Mouse (Mus musculus): ENCODE results near the gene Rbm20. TPM values are rescaled to one million over a fixed set of nuclear protein-coding genes. Genes with fewer than 3 reads are reported as not detected.

Gene Rbm20
- polyA plus RNA-seq, 1 experiment: 6.5 TPM

DNA sequence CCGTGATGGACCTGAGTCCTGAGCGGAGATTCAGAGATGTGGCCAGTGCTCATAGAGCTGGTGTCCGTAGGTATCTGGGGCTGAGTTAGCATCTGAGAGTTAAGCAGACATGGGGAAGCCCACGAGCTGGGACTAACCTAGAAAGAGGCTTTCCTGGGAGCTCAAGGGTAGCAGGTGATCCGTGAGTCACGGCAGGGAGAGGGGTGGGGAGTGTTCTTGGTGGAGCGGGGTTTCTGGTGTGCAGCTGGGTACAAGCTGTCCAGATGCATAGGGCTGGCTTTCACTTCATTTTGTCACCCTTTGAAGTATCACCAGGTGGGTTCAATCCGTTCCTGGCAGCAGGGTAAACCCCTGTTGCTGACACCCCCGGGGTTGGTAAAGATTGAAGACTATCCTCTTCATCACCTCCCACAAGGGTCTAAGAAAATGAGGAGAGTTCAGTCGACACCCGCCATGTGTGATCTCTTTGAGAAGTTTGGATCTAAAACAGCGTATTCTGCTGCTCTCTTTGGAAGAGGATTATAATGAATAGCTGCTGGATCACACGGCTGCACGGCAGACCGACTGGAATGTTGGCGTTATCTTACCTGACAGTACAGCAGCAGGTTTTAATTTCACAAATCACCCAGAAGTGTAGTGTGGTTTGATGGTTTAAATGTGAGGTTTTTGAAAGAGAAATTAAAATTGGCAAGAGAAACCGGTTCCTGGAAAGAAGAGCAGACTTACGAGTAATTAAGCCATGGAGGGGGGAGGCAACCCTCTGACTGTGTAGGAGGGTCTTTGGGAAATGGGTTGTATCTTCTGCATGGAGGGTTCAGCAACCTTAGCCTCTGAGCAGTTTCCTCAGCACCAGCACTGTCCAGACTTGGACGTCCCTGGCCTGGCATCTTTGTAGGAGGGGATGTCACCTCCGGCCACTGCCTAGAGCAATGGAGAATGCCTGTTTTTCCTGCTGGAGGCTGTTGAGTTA is 114.9 kb downstream of the Rbm20 start:
- H3K9me3 ChIP-seq (replicated peaks; ENCODE audit: control insufficient read depth, insufficient read depth, low read length, poor library complexity, severe bottlenecking): no peaks in the 10 kb centered on the region
- no peaks in the 10 kb centered on the region for H3K36me3 ChIP-seq (ENCODE audit: control insufficient read depth, insufficient read depth, low read length, poor library complexity, severe bottlenecking)
- no peak overlapping the region for H3K27ac ChIP-seq (ENCODE audit: insufficient read depth, low read length)

DNA sequence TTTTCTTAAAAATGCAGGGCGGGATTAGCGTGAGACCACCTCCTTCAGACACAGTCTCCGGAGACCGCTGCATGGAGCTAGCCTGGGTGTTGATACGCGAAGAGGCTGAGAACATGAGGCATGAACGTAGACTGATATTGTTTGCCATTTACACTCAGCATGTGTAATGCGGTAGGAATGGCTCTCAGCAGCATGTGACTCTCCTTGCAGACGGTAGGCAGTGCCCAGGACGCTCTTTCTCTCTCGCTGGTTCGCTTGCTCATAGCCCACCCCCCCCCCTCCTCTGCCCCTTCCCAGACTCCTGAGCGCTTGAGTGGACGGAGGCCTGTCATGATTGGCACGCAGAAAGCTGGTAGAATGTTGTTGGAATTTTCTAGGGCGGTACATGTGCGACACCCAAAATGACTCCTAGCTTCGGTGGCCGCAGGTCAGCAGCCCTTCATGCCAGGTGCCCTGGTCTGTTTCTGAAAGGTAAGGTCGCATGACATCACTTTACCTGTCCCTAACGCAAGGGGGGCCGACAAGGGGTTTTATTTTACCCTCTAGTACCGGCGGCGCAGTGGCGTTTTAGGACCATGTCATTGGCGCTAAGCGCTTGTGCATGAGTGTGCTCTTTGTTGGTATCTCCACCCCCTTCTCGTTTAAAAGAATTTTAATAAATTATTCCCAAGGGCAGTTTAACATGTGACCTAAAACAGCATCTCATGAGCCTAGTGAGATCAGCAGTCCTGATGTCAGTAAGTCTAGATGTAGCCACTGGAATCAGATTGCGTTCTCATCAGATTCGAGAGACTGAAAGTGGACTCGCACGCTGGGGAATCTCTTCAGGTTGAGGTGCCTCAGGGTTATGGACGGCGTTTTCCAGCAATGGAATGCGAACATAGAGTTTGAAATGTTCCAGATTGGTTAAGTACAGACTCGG is 116.1 kb downstream of the Rbm20 start:
- Histone ChIP-seq H3K36me3 (ENCODE audit: control insufficient read depth, insufficient read depth, low read length, poor library complexity, severe bottlenecking) (no peaks in the 10 kb centered on the region), H3K9me3 (replicated peaks; ENCODE audit: control insufficient read depth, insufficient read depth, low read length, poor library complexity, severe bottlenecking) (no peaks in the 10 kb centered on the region), H3K27me3 (ENCODE audit: control insufficient read depth, insufficient read depth, low read length, poor library complexity, severe bottlenecking) (no peaks in the 10 kb centered on the region), H3K4me1 (ENCODE audit: control insufficient read depth, insufficient read depth, low read length) (no peaks in the 10 kb centered on the region), H3K9ac (ENCODE audit: low read depth, poor library complexity, severe bottlenecking) (no peak overlapping the region), H3K27ac (ENCODE audit: insufficient read depth, low read length) (no peak overlapping the region), H3K4me3 (ENCODE audit: low read depth, low read length) (no peak overlapping the region)
- TF ChIP-seq POLR2A (IDR thresholded peaks at IDR 0.05; ENCODE audit: insufficient read depth, low read length): no peak
- TF ChIP-seq CTCF (IDR thresholded peaks at IDR 0.05; ENCODE audit: low read depth, low read length): no peak
- no peak for TF ChIP-seq EP300 (IDR thresholded peaks at IDR 0.05; ENCODE audit: insufficient read depth, low read depth, low read length)

More for the DNA sequence above, 114.9 kb downstream of the Rbm20 start:
- Histone ChIP-seq H3K27me3 (ENCODE audit: control insufficient read depth, insufficient read depth, low read length, poor library complexity, severe bottlenecking) (no peaks in the 10 kb centered on the region), H3K9ac (ENCODE audit: low read depth, poor library complexity, severe bottlenecking) (no peak overlapping the region), H3K4me1 (ENCODE audit: control insufficient read depth, insufficient read depth, low read length) (no peaks in the 10 kb centered on the region), H3K4me3 (ENCODE audit: low read depth, low read length) (no peak overlapping the region)
- TF ChIP-seq CTCF (IDR thresholded peaks at IDR 0.05; ENCODE audit: low read depth, low read length): no peak
- no peak for TF ChIP-seq POLR2A (IDR thresholded peaks at IDR 0.05; ENCODE audit: insufficient read depth, low read length)
- no peak for TF ChIP-seq EP300 (IDR thresholded peaks at IDR 0.05; ENCODE audit: insufficient read depth, low read depth, low read length)

DNA sequence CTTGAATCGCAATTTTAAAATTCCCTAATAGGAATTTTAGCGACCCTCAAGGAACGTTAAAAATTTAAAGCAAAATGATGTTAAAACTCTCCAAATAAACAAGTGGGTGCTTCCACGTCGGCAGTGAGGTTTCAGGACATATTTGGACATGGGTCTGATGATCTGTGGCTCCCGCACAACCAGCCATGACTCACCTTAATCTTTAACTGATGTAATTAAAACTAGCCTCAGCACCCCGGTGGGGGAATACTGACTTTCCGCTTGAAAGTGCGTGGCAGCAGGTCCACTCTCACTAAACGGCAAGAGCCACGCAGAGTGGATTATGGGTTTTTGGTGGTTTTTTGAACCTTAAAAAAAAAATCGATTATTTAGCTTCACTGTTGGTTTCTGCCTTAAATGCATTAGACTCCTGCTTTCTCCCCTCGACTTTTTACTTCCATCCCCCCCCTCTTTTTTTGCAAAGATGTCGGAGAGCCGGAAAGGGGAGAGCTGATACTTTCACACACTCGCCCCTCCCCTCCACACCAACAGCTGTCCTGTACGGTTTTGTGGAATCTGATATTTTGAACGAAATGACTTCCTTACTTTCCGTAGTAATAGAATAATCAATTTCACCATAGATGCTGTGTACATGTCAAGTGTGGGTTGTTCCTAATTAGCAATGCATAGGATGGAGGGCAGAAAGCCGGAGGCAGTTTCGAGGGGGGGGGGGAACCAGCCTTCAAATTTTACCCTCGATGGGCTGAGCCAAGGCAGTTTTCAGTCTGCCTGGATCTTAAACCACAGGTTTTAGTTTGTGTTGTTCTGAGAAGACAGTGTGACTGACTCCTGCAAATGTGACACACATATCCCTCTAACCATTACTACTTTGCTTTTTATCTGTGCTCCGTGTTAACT is 117.1 kb downstream of the Rbm20 start:
- H3K27ac ChIP-seq (ENCODE audit: insufficient read depth, low read length): no peak overlapping the region
- TF ChIP-seq POLR2A (IDR thresholded peaks at IDR 0.05; ENCODE audit: insufficient read depth, low read length) (no peak), EP300 (IDR thresholded peaks at IDR 0.05; ENCODE audit: insufficient read depth, low read depth, low read length) (no peak), CTCF (IDR thresholded peaks at IDR 0.05; ENCODE audit: low read depth, low read length) (no peak)
- no peaks in the 10 kb centered on the region for H3K4me1 ChIP-seq (ENCODE audit: control insufficient read depth, insufficient read depth, low read length)

DNA sequence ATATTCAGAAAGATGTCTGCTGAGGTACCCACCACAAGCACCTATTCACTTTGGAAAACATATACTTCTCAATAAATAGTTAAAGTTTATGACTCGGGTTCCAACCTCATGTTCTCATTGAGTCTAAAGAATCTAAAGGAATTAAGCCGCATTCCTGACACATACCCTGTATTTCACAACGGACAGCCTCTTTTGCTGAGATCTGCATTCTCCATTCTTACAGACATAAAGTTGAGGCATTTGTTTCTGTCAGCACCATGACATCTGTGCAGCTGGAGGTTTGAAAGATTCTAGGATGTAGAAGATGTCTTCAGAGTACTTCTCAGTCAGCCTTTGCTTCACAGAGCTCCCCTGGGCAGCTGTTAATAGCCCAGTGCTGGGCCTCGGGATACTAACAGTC is 117.9 kb downstream of the Rbm20 start:
- H3K36me3 ChIP-seq (ENCODE audit: control insufficient read depth, insufficient read depth, low read length, poor library complexity, severe bottlenecking): no peaks in the 10 kb centered on the region
- no peak overlapping the region for H3K27ac ChIP-seq (ENCODE audit: insufficient read depth, low read length)
- TF ChIP-seq CTCF (IDR thresholded peaks at IDR 0.05; ENCODE audit: low read depth, low read length): no peak
- TF ChIP-seq POLR2A (IDR thresholded peaks at IDR 0.05; ENCODE audit: insufficient read depth, low read length): no peak
- no peak for TF ChIP-seq EP300 (IDR thresholded peaks at IDR 0.05; ENCODE audit: insufficient read depth, low read depth, low read length)
- H3K9me3 ChIP-seq (replicated peaks; ENCODE audit: control insufficient read depth, insufficient read depth, low read length, poor library complexity, severe bottlenecking): no peaks in the 10 kb centered on the region
- H3K27me3 ChIP-seq (ENCODE audit: control insufficient read depth, insufficient read depth, low read length, poor library complexity, severe bottlenecking): no peaks in the 10 kb centered on the region
- H3K4me1 ChIP-seq (ENCODE audit: control insufficient read depth, insufficient read depth, low read length): no peaks in the 10 kb centered on the region
- H3K9ac ChIP-seq (ENCODE audit: low read depth, poor library complexity, severe bottlenecking): no peak overlapping the region
- H3K4me3 ChIP-seq (ENCODE audit: low read depth, low read length): no peak overlapping the region

More for the DNA sequence above, 117.1 kb downstream of the Rbm20 start:
- H3K9ac ChIP-seq (ENCODE audit: low read depth, poor library complexity, severe bottlenecking): no peak overlapping the region
- no peaks in the 10 kb centered on the region for H3K27me3 ChIP-seq (ENCODE audit: control insufficient read depth, insufficient read depth, low read length, poor library complexity, severe bottlenecking)
- no peak overlapping the region for H3K4me3 ChIP-seq (ENCODE audit: low read depth, low read length)
- no peaks in the 10 kb centered on the region for H3K9me3 ChIP-seq (replicated peaks; ENCODE audit: control insufficient read depth, insufficient read depth, low read length, poor library complexity, severe bottlenecking)
- H3K36me3 ChIP-seq (ENCODE audit: control insufficient read depth, insufficient read depth, low read length, poor library complexity, severe bottlenecking): no peaks in the 10 kb centered on the region

DNA sequence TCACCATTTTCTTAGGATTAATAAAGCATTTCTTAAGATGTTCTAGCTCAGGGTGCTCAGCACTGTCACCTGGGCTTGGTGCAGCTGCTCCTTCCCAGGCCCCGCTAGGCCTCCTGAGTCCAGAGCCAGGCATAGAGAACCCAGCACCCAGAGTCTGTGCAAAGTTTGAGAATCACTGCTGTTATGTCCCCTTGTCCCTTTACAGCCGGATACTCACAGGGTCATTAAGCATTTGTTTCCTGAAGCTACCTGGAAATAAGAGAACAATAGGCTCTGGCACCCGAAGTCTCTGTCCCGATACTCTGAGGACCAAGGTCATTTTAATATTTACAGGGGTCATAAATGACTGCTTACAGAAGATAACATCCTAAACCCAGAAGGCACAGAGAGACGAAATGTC is 118.9 kb downstream of the Rbm20 start:
- Histone ChIP-seq H3K36me3 (ENCODE audit: control insufficient read depth, insufficient read depth, low read length, poor library complexity, severe bottlenecking) (no peaks in the 10 kb centered on the region), H3K9me3 (replicated peaks; ENCODE audit: control insufficient read depth, insufficient read depth, low read length, poor library complexity, severe bottlenecking) (no peaks in the 10 kb centered on the region), H3K27me3 (ENCODE audit: control insufficient read depth, insufficient read depth, low read length, poor library complexity, severe bottlenecking) (no peaks in the 10 kb centered on the region), H3K4me3 (ENCODE audit: low read depth, low read length) (no peak overlapping the region), H3K9ac (ENCODE audit: low read depth, poor library complexity, severe bottlenecking) (no peak overlapping the region), H3K27ac (ENCODE audit: insufficient read depth, low read length) (no peak overlapping the region), H3K4me1 (ENCODE audit: control insufficient read depth, insufficient read depth, low read length) (no peaks in the 10 kb centered on the region)
- TF ChIP-seq EP300 (IDR thresholded peaks at IDR 0.05; ENCODE audit: insufficient read depth, low read depth, low read length): no peak
- no peak for TF ChIP-seq CTCF (IDR thresholded peaks at IDR 0.05; ENCODE audit: low read depth, low read length)
